Mouse (Mus musculus) brain, embryonic 14.5 days (tissue): ENCODE measurements around the gene Agt.

ENCODE experiments used
- CTCF ChIP-seq: fragments of 200-500 bp; IDR thresholded peaks from 2 replicates; pipeline ENCODE4 v1.5.1; 2012; ENCODE audit warnings: inconsistent platforms, mild to moderate bottlenecking, moderate library complexity, borderline replicate concordance; ENCODE audit not compliant: insufficient read depth, insufficient read length; ENCODE audit errors: extremely low read depth
- POLR2A ChIP-seq: fragments of 200-500 bp; IDR thresholded peaks from 2 replicates; pipeline ENCODE4 v1.6.1; 2012; ENCODE audit warnings: mild to moderate bottlenecking, inconsistent platforms, borderline replicate concordance; ENCODE audit not compliant: poor library complexity, insufficient read depth, insufficient read length, severe bottlenecking; ENCODE audit errors: extremely low read depth

- TF ChIP-seq POLR2A (no peak), CTCF (no peak)
These were observed 18.4 kb downstream of the Agt start for GRCm38 (mm10) chr8:124551011-124551661.
